In the genomic region with DNA sequence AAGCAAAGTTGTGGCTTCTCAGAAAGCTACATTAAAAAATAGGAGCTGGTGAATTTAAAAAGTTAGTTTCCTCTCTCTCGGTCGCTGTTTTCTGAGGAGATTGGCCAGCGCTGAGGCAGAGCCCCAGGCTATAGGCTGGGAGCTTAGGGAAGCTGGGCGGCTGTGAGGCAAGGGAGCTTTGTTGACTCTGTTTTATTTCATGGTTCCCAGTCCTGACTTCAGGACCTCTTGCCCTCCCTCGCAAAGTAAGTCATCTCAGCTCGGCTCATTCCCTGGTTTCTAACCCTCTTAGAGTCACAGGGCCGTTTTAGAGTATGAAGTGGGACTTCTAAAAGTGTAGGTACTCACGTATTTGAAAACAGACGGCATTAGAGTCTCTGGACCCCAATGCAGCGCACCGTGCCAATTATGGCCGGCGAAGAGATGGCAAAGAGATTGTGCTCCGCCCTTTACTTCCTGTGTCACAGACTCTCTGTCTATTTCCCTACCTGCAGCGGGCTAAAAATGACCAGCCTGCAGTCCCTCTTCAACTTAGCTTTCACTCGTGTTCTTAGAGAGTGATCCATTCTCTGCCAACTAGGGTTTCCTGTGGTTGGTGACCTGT, we compare ENCODE assay signal across 8 mouse cellular contexts. TPM values are rescaled to one million over a fixed set of nuclear protein-coding genes. Genes with fewer than 3 reads are reported as not detected.
DNase-seq lines count a peak whose midpoint lies in the region; ATAC-seq and TF ChIP-seq lines count a peak whose summit lies in the region.

No protein-coding gene starts in this region.

- H3K4me1 ChIP-seq in lung, embryonic 15.5 days = peaks cover 11% of the 10 kb centered on the region
- no peaks in the 10 kb centered on the region for H3K4me1 ChIP-seq in embryonic fibroblast, embryonic 13.5 days (ENCODE audit: control insufficient read depth, insufficient read depth, low read length)
- peaks cover 12% of the 10 kb centered on the region for H3K4me1 ChIP-seq in limb, embryonic 11.5 days (ENCODE audit: control insufficient read depth, insufficient read depth, low read length)
- H3K4me1 ChIP-seq in neural tube, embryonic 15.5 days = peaks cover 47% of the 10 kb centered on the region

- peak overlapping the region; percentile 9; the same call in 1 of the 2 replicates for H3K9ac ChIP-seq in lung, embryonic 15.5 days
- peak overlapping the region; percentile 53 for H3K9ac ChIP-seq in limb, embryonic 11.5 days (ENCODE audit: low read length)
- H3K9ac ChIP-seq in neural tube, embryonic 15.5 days (replicated peaks) = peak overlapping the region; percentile 65

- no peak for ATAC-seq in lung, embryonic 15.5 days (ENCODE audit: borderline replicate concordance, extremely low read depth, low FRiP score, low TSS enrichment)
- no peak for ATAC-seq in limb, embryonic 11.5 days (ENCODE audit: insufficient number of reproducible peaks, low FRiP score, low TSS enrichment, low read depth)
- no peak for ATAC-seq in neural tube, embryonic 15.5 days (ENCODE audit: low FRiP score)

- no peaks in the 10 kb centered on the region for H3K36me3 ChIP-seq in lung, embryonic 15.5 days
- no peaks in the 10 kb centered on the region for H3K36me3 ChIP-seq in limb, embryonic 11.5 days (ENCODE audit: control insufficient read depth, insufficient read depth, low read length)
- H3K36me3 ChIP-seq in neural tube, embryonic 15.5 days = no peaks in the 10 kb centered on the region

- H3K27me3 ChIP-seq in lung, embryonic 15.5 days = no peaks in the 10 kb centered on the region; the same call in 1 of the 2 replicates
- H3K27me3 ChIP-seq in limb, embryonic 11.5 days (ENCODE audit: control insufficient read depth, insufficient read depth, low read length) = peaks cover 2% of the 10 kb centered on the region; the same call in 1 of the 2 replicates
- H3K27me3 ChIP-seq in neural tube, embryonic 15.5 days (replicated peaks) = 0 out of 2 replicates have a peak, but pooled peaks cover 3% of the 10 kb centered on the region

- TF ChIP-seq CTCF in embryonic fibroblast, embryonic 13.5 days (IDR thresholded peaks at IDR 0.05; ENCODE audit: borderline replicate concordance, insufficient read depth, low read length) = no peak

- 19% methylated on average over 16 of the region's 16 CpGs for WGBS in lung, embryonic 15.5 days
- 19% methylated on average over 16 of the region's 16 CpGs for WGBS in limb, embryonic 11.5 days
- WGBS in neural tube, embryonic 15.5 days = 21% methylated on average over 16 of the region's 16 CpGs

- no peak for TF ChIP-seq POLR2A in embryonic fibroblast, embryonic 13.5 days (IDR thresholded peaks at IDR 0.05; ENCODE audit: low read depth, low read length)

- no peak for DNase-seq in lung, postnatal 36 days
- peak; percentile 33 for DNase-seq in limb, embryonic 11.5 days (ENCODE audit: low spot score)
- DNase-seq in embryo, embryonic 11 days = no peak
- DNase-seq in adrenal gland, adult 2 months = no peak
- DNase-seq in left cerebral cortex, adult 11 months (ENCODE audit: low spot score) = no peak

- H3K4me2 ChIP-seq in lung, embryonic 15.5 days = peak overlapping the region; percentile 95
- peak overlapping the region; percentile 92 for H3K4me2 ChIP-seq in limb, embryonic 11.5 days (ENCODE audit: low read depth, severe bottlenecking)
- peak overlapping the region; percentile 98 for H3K4me2 ChIP-seq in neural tube, embryonic 15.5 days

- H3K27ac ChIP-seq in lung, embryonic 15.5 days = peak overlapping the region; percentile 45; the same call in 1 of the 2 replicates
- no peak overlapping the region for H3K27ac ChIP-seq in embryonic fibroblast, embryonic 13.5 days (ENCODE audit: insufficient read depth, low read length)
- 0 out of 2 replicates have a peak overlapping the region, but pooled peaks have one; percentile 36 for H3K27ac ChIP-seq in limb, embryonic 11.5 days (replicated peaks; ENCODE audit: low read depth, low read length)
- H3K27ac ChIP-seq in neural tube, embryonic 15.5 days (replicated peaks) = peak overlapping the region; percentile 76

- no peaks in the 10 kb centered on the region for H3K9me3 ChIP-seq in lung, embryonic 15.5 days
- H3K9me3 ChIP-seq in limb, embryonic 11.5 days (ENCODE audit: control insufficient read depth, low read length) = no peaks in the 10 kb centered on the region
- H3K9me3 ChIP-seq in neural tube, embryonic 15.5 days (replicated peaks) = no peaks in the 10 kb centered on the region

- peak overlapping the region; percentile 49 for H3K4me3 ChIP-seq in lung, embryonic 15.5 days
- peak overlapping the region; percentile 58 for H3K4me3 ChIP-seq in embryonic fibroblast, embryonic 13.5 days (ENCODE audit: insufficient read depth, low read length)
- peak overlapping the region; percentile 42 for H3K4me3 ChIP-seq in limb, embryonic 11.5 days (ENCODE audit: low read depth, low read length)
- H3K4me3 ChIP-seq in neural tube, embryonic 15.5 days (replicated peaks) = peak overlapping the region; percentile 63

RNA-seq across cellular contexts. Expression of a gene that starts 0.6 kb away (rescaled TPM):
- polyA plus RNA-seq in lung, embryonic 15.5 days (2015; fragmentation: Nextera tagmentation; extraction: Ambion mirVana) = 6.0 TPM in 2 replicates
- 0.65 and 2.0 TPM in 2 replicates for polyA plus RNA-seq in embryonic fibroblast, embryonic 13.5 days (2011; ENCODE audit: insufficient read length, low read depth, missing spikeins)
- 5.1 and 8.1 TPM in 2 replicates for polyA plus RNA-seq in limb, embryonic 11.5 days (2014; fragmentation: Nextera tagmentation; extraction: Ambion mirVana)
- polyA plus RNA-seq in neural tube, embryonic 15.5 days (2015; fragmentation: Nextera tagmentation; extraction: Ambion mirVana) = 29.0 and 32.5 TPM in 2 replicates
- 1 to 10 TPM; 3.9 to 7.4 TPM for total RNA-seq in adrenal gland, adult 2 months (2021)
- polyA plus RNA-seq in adrenal gland, adult 2 months (2012; rRNA removed) = 2.3 TPM in 2 replicates

RNA-seq across cellular contexts. Expression of a gene that starts 24.0 kb away (rescaled TPM):
- 33.2 and 38.0 TPM in 2 replicates for polyA plus RNA-seq in lung, embryonic 15.5 days (2015; fragmentation: Nextera tagmentation; extraction: Ambion mirVana)
- not detected in 2 replicates for polyA plus RNA-seq in embryonic fibroblast, embryonic 13.5 days (2011; ENCODE audit: insufficient read length, low read depth, missing spikeins)
- 24.5 and 29.3 TPM in 2 replicates for polyA plus RNA-seq in limb, embryonic 11.5 days (2014; fragmentation: Nextera tagmentation; extraction: Ambion mirVana)
- polyA plus RNA-seq in neural tube, embryonic 15.5 days (2015; fragmentation: Nextera tagmentation; extraction: Ambion mirVana) = 16.5 and 16.9 TPM in 2 replicates
- total RNA-seq in adrenal gland, adult 2 months (2021) = 10 to 100 TPM in 1 of 2 experiments, 1 to 10 TPM in 1; 3.8 to 13.4 TPM
- 16.6 and 22.8 TPM in 2 replicates for polyA plus RNA-seq in adrenal gland, adult 2 months (2012; rRNA removed)

RNA-seq across cellular contexts. Expression of a gene that starts 42.3 kb away (rescaled TPM):
- 0.01 and 0.05 TPM in 2 replicates for polyA plus RNA-seq in lung, embryonic 15.5 days (2015; fragmentation: Nextera tagmentation; extraction: Ambion mirVana)
- polyA plus RNA-seq in embryonic fibroblast, embryonic 13.5 days (2011; ENCODE audit: insufficient read length, low read depth, missing spikeins) = not detected in 2 replicates
- 0.04 and 0.10 TPM in 2 replicates for polyA plus RNA-seq in limb, embryonic 11.5 days (2014; fragmentation: Nextera tagmentation; extraction: Ambion mirVana)
- 1.1 and 1.5 TPM in 2 replicates for polyA plus RNA-seq in neural tube, embryonic 15.5 days (2015; fragmentation: Nextera tagmentation; extraction: Ambion mirVana)
- total RNA-seq in adrenal gland, adult 2 months (2021) = under 1 TPM; 0.03 to 0.06 TPM
- polyA plus RNA-seq in adrenal gland, adult 2 months (2012; rRNA removed) = under 0.01 TPM in 1 of 2 replicates, not detected in the other

RNA-seq across cellular contexts. Expression of a gene that starts 45.6 kb away (rescaled TPM):
- polyA plus RNA-seq in lung, embryonic 15.5 days (2015; fragmentation: Nextera tagmentation; extraction: Ambion mirVana) = 162 and 169 TPM in 2 replicates
- 28.4 and 49.7 TPM in 2 replicates for polyA plus RNA-seq in embryonic fibroblast, embryonic 13.5 days (2011; ENCODE audit: insufficient read length, low read depth, missing spikeins)
- polyA plus RNA-seq in limb, embryonic 11.5 days (2014; fragmentation: Nextera tagmentation; extraction: Ambion mirVana) = 300 and 303 TPM in 2 replicates
- 108 and 122 TPM in 2 replicates for polyA plus RNA-seq in neural tube, embryonic 15.5 days (2015; fragmentation: Nextera tagmentation; extraction: Ambion mirVana)
- total RNA-seq in adrenal gland, adult 2 months (2021) = 10 to 100 TPM; 14.8 to 22.9 TPM
- polyA plus RNA-seq in adrenal gland, adult 2 months (2012; rRNA removed) = 5.0 and 6.6 TPM in 2 replicates

Comparison
In these comparisons a context has a peak if more than half of its experiments do, and no peak if none do; other contexts are left out.
1. H3K9ac ChIP-seq: peak in every context shown above with its lines; median percentile 65 in neural tube, embryonic 15.5 days; 53 in limb, embryonic 11.5 days; 9 in lung, embryonic 15.5 days.
2. RNA of a gene that starts 24.0 kb away (polyA plus RNA-seq): 33.2 to 38.0 TPM in lung, embryonic 15.5 days, 24.5 to 29.3 TPM in limb, embryonic 11.5 days, 16.6 to 22.8 TPM in adrenal gland, adult 2 months and 16.5 to 16.9 TPM in neural tube, embryonic 15.5 days; not detected in embryonic fibroblast, embryonic 13.5 days; every median in the first group is over 10 times any median in the second.
3. Peak in every context shown above with its lines, with median percentiles within 50 percentile points of each other: H3K4me2 ChIP-seq and H3K4me3 ChIP-seq.